Mouse (Mus musculus): Measurements from ENCODE around the gene Ccn1. TPM values are rescaled to one million over a fixed set of nuclear protein-coding genes. Genes with fewer than 3 reads are reported as not detected.

Ccn1 gene
- 6.9 and 11.1 TPM in 2 replicates for polyA plus RNA-seq (2012; rRNA removed; ENCODE audit: low replicate concordance)

GRCm38 (mm10) chr3:145649852-145650202, at the start of gene Ccn1:
Gene Ccn1 (minus strand): TSS chr3:145649981.

Other genes starting within 250 kb of the Ccn1 start
- 0.71 TPM in 1 of 2 replicates, not detected in the other for gene Znhit6, start 73.8 kb downstream of the Ccn1 start, polyA plus RNA-seq (2012; rRNA removed; ENCODE audit: low replicate concordance)
- 1.0 and 1.2 TPM in 2 replicates for gene Ddah1, start 108.7 kb upstream of the Ccn1 start, polyA plus RNA-seq (2012; rRNA removed; ENCODE audit: low replicate concordance)